Mouse (Mus musculus) hindbrain, embryonic 14.5 days (tissue): ENCODE data around the gene Rela. TPM values are rescaled to one million over a fixed set of nuclear protein-coding genes. Genes with fewer than 3 reads are reported as not detected.
A peak's percentile ranks its signal among the peaks of the same experiment; 100 is the strongest.

Source experiments
- ATAC-seq: fragments of 200-750 bp; cut with Nextera tagmentation; 2 replicates; pipeline ENCODE4 v1.8.0; 2017; ENCODE audit warnings: moderate number of reproducible peaks, mild to moderate bottlenecking, moderate TSS enrichment, moderate library complexity; ENCODE audit not compliant: low FRiP score
- DNase-seq: peaks from one replicate; pipeline ENCODE4 v3.0.0-alpha.2; 2015; ENCODE audit warnings: low spot score
- H3K27ac ChIP-seq: fragments of 300-500 bp; sonication (generic); 2 replicates; pipeline ENCODE4 v1.5.1; 2014; ENCODE audit warnings: mild to moderate bottlenecking, moderate library complexity
- H3K27me3 ChIP-seq: fragments of 300-500 bp; sonication (generic); 2 replicates; pipeline ENCODE4 v1.6.1; 2014; ENCODE audit warnings: mild to moderate bottlenecking, low read length, mixed read lengths; ENCODE audit not compliant: control insufficient read depth, insufficient read depth
- H3K36me3 ChIP-seq: fragments of 300-500 bp; sonication (generic); replicated peaks from 2 replicates; pipeline ENCODE4 v1.6.1; 2014; ENCODE audit not compliant: control insufficient read depth, insufficient read depth
- H3K4me1 ChIP-seq: fragments of 300-500 bp; sonication (generic); replicated peaks from 2 replicates; pipeline ENCODE4 v1.6.1; 2014; ENCODE audit warnings: antibody characterized with exemption, low read length, mixed read lengths; ENCODE audit not compliant: control insufficient read depth, insufficient read depth
- H3K4me2 ChIP-seq: fragments of 300-500 bp; sonication (generic); replicated peaks from 2 replicates; pipeline ENCODE4 v1.6.1; 2014; ENCODE audit warnings: mild to moderate bottlenecking, moderate library complexity
- H3K4me3 ChIP-seq: fragments of 300-500 bp; sonication (generic); replicated peaks from 2 replicates; pipeline ENCODE4 v1.5.1; 2014; ENCODE audit warnings: mild to moderate bottlenecking, low read length
- H3K9ac ChIP-seq: fragments of 300-500 bp; sonication (generic); 2 replicates; pipeline ENCODE4 v1.6.1; 2014
- H3K9me3 ChIP-seq: fragments of 300-500 bp; sonication (generic); 2 replicates; pipeline ENCODE4 v1.6.1; 2016; ENCODE audit warnings: low read length; ENCODE audit not compliant: control insufficient read depth
- WGBS: fragments of 180-500 bp; shearing (Covaris S2); extraction: QIAGEN DNeasy Blood & Tissue Kit; methylation state at CpG from one replicate; pipeline ENCODE4 v1.1.7; 2014; 5-methylcytosine and 5-hydroxymethylcytosine counted together
- polyA plus RNA-seq: library from polyadenylated mRNA; unstranded; fragments of >200 nt; fragmentation: Nextera tagmentation; extraction: Ambion mirVana; gene quantifications from 2 replicates; pipeline ENCODE4 v1.2.1, GENCODE M21; 2014

Rela gene
- polyA plus RNA-seq, 1 experiment from 2014 or later: 31.0 TPM

DNA sequence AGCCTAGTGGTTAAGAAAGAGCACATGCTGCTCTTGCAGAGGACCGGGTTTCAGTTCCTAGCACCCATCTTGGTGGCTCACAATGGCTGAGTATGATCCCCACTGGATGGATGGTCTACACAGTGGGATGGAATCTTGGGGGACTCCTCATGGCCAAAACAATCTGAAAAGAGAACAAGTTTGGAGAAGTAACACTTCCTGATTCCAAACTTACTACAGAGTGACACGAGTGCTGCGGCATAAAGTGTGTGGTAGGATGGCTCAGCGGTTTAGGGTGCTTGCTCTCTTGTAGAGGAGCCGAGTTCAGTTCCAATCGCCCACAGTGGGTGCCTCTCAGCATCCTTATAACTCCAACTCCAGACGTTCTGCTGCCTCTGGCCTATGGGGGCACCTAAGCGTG lies 12.0 kb upstream of the Rela start:
- no peak overlapping the region for H3K4me3 ChIP-seq
- ATAC-seq (no peak), DNase-seq (no peak)
- H3K4me2 ChIP-seq: no peak overlapping the region
- no peak overlapping the region for H3K27ac ChIP-seq
- H3K27me3 ChIP-seq: no peaks in the 10 kb centered on the region
- H3K9me3 ChIP-seq: no peaks in the 10 kb centered on the region
- H3K4me1 ChIP-seq: no peaks in the 10 kb centered on the region
- WGBS: 87% methylated on average over 8 of the region's 8 CpGs
- H3K36me3 ChIP-seq: no peaks in the 10 kb centered on the region
- no peak overlapping the region for H3K9ac ChIP-seq

GRCm38 (mm10) chr19:5629907-5630306 lies 7.4 kb upstream of the Rela start:
- Histone ChIP-seq H3K4me1 (no peaks in the 10 kb centered on the region), H3K27ac (no peak overlapping the region), H3K27me3 (no peaks in the 10 kb centered on the region), H3K4me2 (no peak overlapping the region), H3K9ac (no peak overlapping the region), H3K9me3 (no peaks in the 10 kb centered on the region), H3K36me3 (no peaks in the 10 kb centered on the region), H3K4me3 (no peak overlapping the region)
- ATAC-seq (no peak), DNase-seq (no peak)

DNA sequence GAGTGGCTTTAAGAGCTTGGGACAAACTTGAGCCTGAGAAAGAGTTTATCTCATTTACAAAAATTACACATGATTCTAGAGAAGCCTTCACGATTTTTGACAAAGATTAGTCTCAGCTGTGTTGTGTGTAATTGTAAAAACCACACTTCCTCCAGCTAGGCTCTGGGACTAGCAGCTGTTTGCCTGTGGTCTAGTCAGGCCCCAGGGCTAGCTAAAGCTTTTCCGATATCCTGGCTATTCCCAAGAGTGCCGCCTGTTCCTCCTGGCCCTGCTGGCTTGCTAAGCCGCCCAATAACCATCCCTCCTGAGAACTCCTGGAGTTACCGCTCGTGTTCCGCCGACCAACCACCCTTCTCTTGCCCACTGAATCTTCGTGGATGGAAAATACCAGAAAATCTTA lies 5.2 kb upstream of the Rela start:
- Histone ChIP-seq H3K9me3 (no peaks in the 10 kb centered on the region), H3K4me1 (peaks cover 7% of the 10 kb centered on the region), H3K4me2 (no peak overlapping the region), H3K27me3 (no peaks in the 10 kb centered on the region), H3K27ac (no peak overlapping the region), H3K4me3 (no peak overlapping the region), H3K9ac (no peak overlapping the region), H3K36me3 (no peaks in the 10 kb centered on the region)
- DNase-seq: no peak
- WGBS: 79% methylated on average over 9 of the region's 9 CpGs
- no peak for ATAC-seq

- H3K9ac ChIP-seq: peak overlapping the region; percentile 86; the same call in 1 of the 2 replicates
- 84% methylated on average over 7 of the region's 7 CpGs for whole genome bisulfite sequencing
- no peaks in the 10 kb centered on the region for H3K9me3 ChIP-seq
- no peak overlapping the region for H3K4me3 ChIP-seq
- H3K36me3 ChIP-seq: peaks cover 24% of the 10 kb centered on the region
- DNase-seq (no peak), ATAC-seq (no peak)
- no peak overlapping the region; the same call in 1 of the 2 replicates for H3K27ac ChIP-seq
- H3K27me3 ChIP-seq: no peaks in the 10 kb centered on the region
- H3K4me2 ChIP-seq: no peak overlapping the region
- H3K4me1 ChIP-seq: peaks cover 17% of the 10 kb centered on the region
Measured at GRCm38 (mm10) chr19:5636036-5636570, 1.2 kb upstream of the Rela start.

DNA sequence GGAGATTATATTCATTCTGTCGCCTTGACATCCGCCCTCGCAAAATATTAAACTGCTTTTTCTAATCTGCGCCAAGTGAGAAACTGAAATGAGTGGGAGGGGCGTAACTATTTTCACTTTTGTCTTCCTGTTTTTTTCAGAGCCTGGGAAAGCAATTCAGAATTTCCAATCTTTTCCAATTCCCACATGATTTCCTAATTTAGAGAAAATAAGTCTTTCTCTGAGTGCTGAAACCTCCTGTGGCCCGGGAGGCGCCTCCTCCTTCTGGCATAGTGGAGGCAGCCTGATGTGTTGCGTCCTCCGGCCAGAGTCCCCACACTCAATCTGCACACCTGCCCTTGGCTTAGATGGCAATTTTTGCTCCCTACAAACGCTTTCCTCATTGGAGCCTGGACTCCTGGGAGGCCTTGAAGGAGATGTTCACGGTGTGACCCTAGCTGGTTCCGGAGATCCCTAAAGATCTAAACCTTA lies 677 bp upstream of the Rela start:
- DNase-seq: no peak

DNA sequence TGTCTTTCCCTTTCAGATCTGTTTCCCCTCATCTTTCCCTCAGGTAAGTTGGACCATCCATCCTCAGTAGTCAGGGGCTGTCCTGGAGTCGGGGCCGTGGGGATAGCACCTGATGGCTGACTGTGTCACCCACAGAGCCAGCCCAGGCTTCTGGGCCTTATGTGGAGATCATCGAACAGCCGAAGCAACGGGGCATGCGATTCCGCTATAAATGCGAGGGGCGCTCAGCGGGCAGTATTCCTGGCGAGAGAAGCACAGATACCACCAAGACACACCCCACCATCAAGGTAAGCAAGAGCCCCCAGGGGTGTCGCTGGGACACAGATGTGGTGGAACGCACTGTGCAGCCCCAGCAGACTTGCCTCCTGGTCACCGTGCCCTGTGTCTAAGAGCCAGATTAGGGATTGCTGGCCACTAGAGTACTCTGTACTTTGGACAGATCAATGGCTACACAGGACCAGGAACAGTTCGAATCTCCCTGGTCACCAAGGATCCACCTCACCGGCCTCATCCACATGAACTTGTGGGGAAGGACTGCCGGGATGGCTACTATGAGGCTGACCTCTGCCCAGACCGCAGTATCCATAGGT lies 1.2 kb downstream of the Rela start:
- H3K36me3 ChIP-seq: peaks cover 48% of the 10 kb centered on the region
- no peaks in the 10 kb centered on the region for H3K9me3 ChIP-seq
- H3K27ac ChIP-seq: peak overlapping the region; percentile 90; the same call in 1 of the 2 replicates
- WGBS: 91% methylated on average over 18 of the region's 18 CpGs
- ATAC-seq (no peak), DNase-seq (no peak)
- H3K4me1 ChIP-seq: peaks cover 17% of the 10 kb centered on the region
- H3K9ac ChIP-seq: peak overlapping the region; percentile 86
- H3K4me2 ChIP-seq: peak overlapping the region; percentile 95
- peak overlapping the region; percentile 92 for H3K4me3 ChIP-seq
- no peaks in the 10 kb centered on the region for H3K27me3 ChIP-seq

More for the DNA sequence above, 677 bp upstream of the Rela start:
- Histone ChIP-seq H3K4me2 (peak overlapping the region; percentile 95), H3K36me3 (peaks cover 29% of the 10 kb centered on the region), H3K9ac (peak overlapping the region; percentile 86), H3K4me1 (peaks cover 17% of the 10 kb centered on the region), H3K4me3 (peak overlapping the region; percentile 92), H3K27ac (peak overlapping the region; percentile 90), H3K27me3 (no peaks in the 10 kb centered on the region), H3K9me3 (no peaks in the 10 kb centered on the region)
- ATAC-seq: no peak
- 39% methylated on average over 12 of the region's 12 CpGs for WGBS

DNA sequence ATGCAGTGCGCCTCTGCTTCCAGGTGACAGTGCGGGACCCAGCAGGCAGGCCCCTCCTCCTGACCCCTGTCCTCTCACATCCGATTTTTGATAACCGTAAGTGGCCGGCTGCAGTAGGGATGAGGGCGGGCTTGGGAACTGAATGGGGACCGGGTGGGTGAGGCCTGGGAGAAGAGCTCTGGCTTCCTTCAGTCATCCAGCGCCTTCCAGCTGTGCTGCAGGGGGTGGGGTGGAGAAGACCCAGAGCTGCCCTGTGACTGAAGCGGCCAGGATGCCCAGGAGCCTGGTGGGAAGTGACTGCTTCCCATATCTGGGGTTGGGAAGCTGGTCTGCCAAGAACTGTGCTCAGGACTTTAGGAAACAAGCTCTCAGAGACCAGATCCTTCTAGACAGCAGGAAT lies 3.1 kb downstream of the Rela start:
- WGBS: 70% methylated on average over 9 of the region's 9 CpGs
- no peak overlapping the region for H3K9ac ChIP-seq
- no peak overlapping the region for H3K27ac ChIP-seq
- H3K9me3 ChIP-seq: no peaks in the 10 kb centered on the region
- DNase-seq (no peak), ATAC-seq (no peak)
- peaks cover 17% of the 10 kb centered on the region for H3K4me1 ChIP-seq
- no peaks in the 10 kb centered on the region for H3K27me3 ChIP-seq
- H3K4me2 ChIP-seq: no peak overlapping the region
- H3K36me3 ChIP-seq: peaks cover 67% of the 10 kb centered on the region
- H3K4me3 ChIP-seq: no peak overlapping the region

- Histone ChIP-seq H3K4me3 (no peak overlapping the region), H3K9ac (no peak overlapping the region), H3K4me1 (peaks cover 17% of the 10 kb centered on the region), H3K36me3 (peaks cover 73% of the 10 kb centered on the region), H3K27me3 (no peaks in the 10 kb centered on the region), H3K9me3 (no peaks in the 10 kb centered on the region), H3K4me2 (no peak overlapping the region), H3K27ac (no peak overlapping the region)
- ATAC-seq (no peak), DNase-seq (no peak)
- WGBS: 93% methylated on average over 17 of the region's 17 CpGs
Measured at GRCm38 (mm10) chr19:5641021-5641420, 3.7 kb downstream of the Rela start.

GRCm38 (mm10) chr19:5641641-5642040 lies 4.4 kb downstream of the Rela start:
- Histone ChIP-seq H3K36me3 (peaks cover 80% of the 10 kb centered on the region), H3K4me2 (no peak overlapping the region), H3K27ac (no peak overlapping the region), H3K4me3 (no peak overlapping the region), H3K27me3 (no peaks in the 10 kb centered on the region), H3K9me3 (no peaks in the 10 kb centered on the region), H3K4me1 (peaks cover 13% of the 10 kb centered on the region), H3K9ac (no peak overlapping the region)
- ATAC-seq: no peak
- DNase-seq: no peak
- 97% methylated on average over 8 of the region's 8 CpGs for WGBS
